Mouse (Mus musculus) liver, embryonic 13.5 days (tissue): ENCODE data around the gene Ctps. TPM values are rescaled to one million over a fixed set of nuclear protein-coding genes. Genes with fewer than 3 reads are reported as not detected.

Source experiments
- ATAC-seq: fragments of 200-750 bp; cut with Nextera tagmentation; 2 replicates; pipeline ENCODE4 v1.8.0; 2017; ENCODE audit warnings: low read depth, mild to moderate bottlenecking, moderate number of reproducible peaks, moderate library complexity
- DNase-seq: peaks from one replicate; pipeline ENCODE4 v3.0.0; 2022
- H3K27ac ChIP-seq: fragments of 300-500 bp; sonication (generic); 2 replicates; pipeline ENCODE4 v1.5.1; 2015; ENCODE audit warnings: moderate library complexity, mild to moderate bottlenecking, inconsistent platforms
- H3K27me3 ChIP-seq: fragments of 300-500 bp; sonication (generic); 2 replicates; pipeline ENCODE4 v1.6.1; 2015; ENCODE audit warnings: mild to moderate bottlenecking, inconsistent platforms
- H3K36me3 ChIP-seq: fragments of 300-500 bp; sonication (generic); 2 replicates; pipeline ENCODE4 v1.6.1; 2015; ENCODE audit warnings: mild to moderate bottlenecking, inconsistent platforms
- H3K4me1 ChIP-seq: fragments of 300-500 bp; sonication (generic); replicated peaks from 2 replicates; pipeline ENCODE4 v1.6.1; 2015; ENCODE audit warnings: inconsistent platforms
- H3K4me2 ChIP-seq: fragments of 300-500 bp; sonication (generic); 2 replicates; pipeline ENCODE4 v1.6.1; 2015; ENCODE audit warnings: inconsistent platforms, mild to moderate bottlenecking, moderate library complexity
- H3K4me3 ChIP-seq: fragments of 300-500 bp; sonication (generic); replicated peaks from 2 replicates; pipeline ENCODE4 v1.5.1; 2015; ENCODE audit warnings: mild to moderate bottlenecking, inconsistent platforms
- H3K9ac ChIP-seq: fragments of 300-500 bp; sonication (generic); 2 replicates; pipeline ENCODE4 v1.6.1; 2015; ENCODE audit warnings: mild to moderate bottlenecking, inconsistent platforms
- H3K9me3 ChIP-seq: fragments of 300-500 bp; sonication (generic); replicated peaks from 2 replicates; pipeline ENCODE4 v1.6.1; 2016; ENCODE audit warnings: inconsistent platforms
- whole genome bisulfite sequencing: fragments of 180-500 bp; shearing (Covaris S2); methylation state at CpG from one replicate; pipeline ENCODE4 v1.1.7; 2015; ENCODE audit not compliant: insufficient replicate concordance; 5-methylcytosine and 5-hydroxymethylcytosine counted together
- polyA plus RNA-seq: library from polyadenylated mRNA; unstranded; fragments of >200 nt; fragmentation: Nextera tagmentation; extraction: Ambion mirVana; gene quantifications from 2 replicates; pipeline ENCODE4 v1.2.1, GENCODE M21; 2015

Gene Ctps
- polyA plus RNA-seq, result 50.2 and 58.5 TPM in 2 replicates

DNA sequence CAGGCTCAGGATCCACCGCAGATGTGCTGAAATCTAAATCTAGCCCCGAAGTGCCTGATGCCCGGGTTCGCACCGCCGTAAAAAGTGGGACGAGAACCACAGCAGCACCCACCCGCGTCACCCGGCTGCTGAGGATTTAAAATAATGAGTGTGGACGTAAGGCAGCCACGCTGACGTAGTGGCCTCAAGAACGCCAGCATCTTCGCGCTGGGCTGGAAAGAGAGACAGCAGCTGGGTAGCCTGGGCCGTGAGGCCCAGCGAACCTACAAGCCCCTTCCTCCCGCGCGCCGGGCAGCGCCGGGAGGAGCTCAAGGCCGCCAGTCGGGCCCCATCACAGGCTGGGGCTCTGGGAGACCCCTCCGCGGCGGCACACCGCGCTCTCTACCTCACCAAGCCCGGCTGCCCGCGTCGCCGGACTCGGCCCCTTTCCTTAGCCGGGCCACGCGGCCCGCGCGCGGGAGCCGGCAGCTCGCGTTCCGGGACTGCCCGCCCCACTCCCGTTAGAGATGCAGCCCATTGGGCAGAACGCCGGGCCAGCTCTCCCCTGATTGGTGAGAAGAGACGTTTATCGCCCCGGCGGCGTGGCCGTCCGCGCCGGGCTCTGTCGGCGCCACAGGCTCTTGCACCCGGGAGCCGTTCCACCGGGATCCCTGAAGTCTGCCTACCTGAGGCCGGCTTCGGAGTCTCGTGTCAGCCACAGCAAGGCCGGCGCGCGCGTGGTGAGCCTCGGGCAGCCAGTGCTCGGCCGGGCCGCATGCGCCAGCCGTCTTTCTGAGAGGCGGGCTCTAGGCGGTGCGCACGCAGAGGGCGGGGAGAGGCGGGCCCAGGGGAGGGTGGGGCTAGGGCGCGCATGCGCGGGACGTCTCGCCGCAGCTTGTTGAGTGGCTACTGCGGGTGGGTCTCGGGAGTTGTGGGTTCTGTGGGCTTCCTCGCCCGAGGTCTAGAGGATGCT is at the start of gene Ctps:
TSS of gene Ctps (minus strand) at position 791 of the 952 bp plus-strand sequence.
- Histone ChIP-seq H3K4me3 (peak within 1 kb of the TSS; percentile 72), H3K27ac (peak within 1 kb of the TSS; percentile 81), H3K27me3 (no peaks in the 10 kb centered on the region), H3K9me3 (no peaks in the 10 kb centered on the region), H3K4me1 (peaks cover 44% of the 10 kb centered on the region), H3K4me2 (peak within 1 kb of the TSS; percentile 93), H3K9ac (peak within 1 kb of the TSS; percentile 87), H3K36me3 (peaks cover 19% of the 10 kb centered on the region)
- WGBS, result under 1% methylated on average over 97 of the region's 97 CpGs
- DNase-seq, result peak; percentile 91
- ATAC-seq, result peak; percentile 95

DNA sequence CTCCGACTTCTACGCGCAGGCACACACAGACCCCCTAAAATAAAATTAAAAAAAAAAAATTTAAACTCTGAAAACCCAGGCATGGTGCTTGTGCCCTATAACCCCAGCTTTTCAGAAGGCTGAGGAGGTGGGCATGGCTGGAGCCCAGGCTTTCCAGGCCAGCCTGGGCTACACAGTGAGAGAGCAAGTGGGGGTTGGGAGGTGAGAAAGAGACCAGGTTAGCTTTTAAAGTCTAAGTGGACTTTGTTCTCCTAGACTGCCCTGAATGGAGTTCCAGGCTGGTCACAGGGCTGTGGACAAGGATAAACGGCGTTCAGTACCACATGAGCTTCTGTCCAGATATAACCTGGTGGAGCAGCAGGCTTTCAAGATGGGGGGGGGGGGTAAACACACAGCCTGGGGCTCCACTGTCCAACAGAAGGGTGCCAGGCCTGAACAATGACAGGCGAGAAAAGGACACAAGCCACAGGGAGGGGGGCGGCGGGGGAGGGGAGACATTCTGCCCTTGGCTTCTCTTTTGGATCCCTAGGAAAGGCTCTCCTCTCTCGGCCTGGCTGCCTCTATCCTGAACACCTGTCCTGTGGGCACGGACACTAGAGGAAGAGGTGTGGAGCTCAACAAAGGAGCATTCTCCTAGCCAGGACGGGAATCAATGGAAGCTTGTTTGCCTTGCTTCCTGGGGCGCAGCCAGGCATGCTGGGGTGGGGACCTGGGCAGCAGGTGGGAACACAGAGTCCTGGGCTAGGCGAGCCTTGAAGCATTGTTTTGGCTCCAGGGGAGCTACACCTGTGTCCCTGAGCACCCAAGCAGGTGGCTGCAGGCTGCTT is 46.3 kb upstream of the Ctps start:
- 71% methylated on average over 13 of the region's 13 CpGs for WGBS
- peak overlapping the region; percentile 26; the same call in 1 of the 2 replicates for H3K27ac ChIP-seq
- ATAC-seq, result no peak
- no peak for DNase-seq
- H3K4me3 ChIP-seq, result no peak overlapping the region
- H3K36me3 ChIP-seq, result no peaks in the 10 kb centered on the region
- H3K4me2 ChIP-seq, result no peak overlapping the region
- no peak overlapping the region for H3K9ac ChIP-seq
- no peaks in the 10 kb centered on the region for H3K9me3 ChIP-seq
- H3K4me1 ChIP-seq, result peaks cover 71% of the 10 kb centered on the region
- H3K27me3 ChIP-seq, result no peaks in the 10 kb centered on the region

DNA sequence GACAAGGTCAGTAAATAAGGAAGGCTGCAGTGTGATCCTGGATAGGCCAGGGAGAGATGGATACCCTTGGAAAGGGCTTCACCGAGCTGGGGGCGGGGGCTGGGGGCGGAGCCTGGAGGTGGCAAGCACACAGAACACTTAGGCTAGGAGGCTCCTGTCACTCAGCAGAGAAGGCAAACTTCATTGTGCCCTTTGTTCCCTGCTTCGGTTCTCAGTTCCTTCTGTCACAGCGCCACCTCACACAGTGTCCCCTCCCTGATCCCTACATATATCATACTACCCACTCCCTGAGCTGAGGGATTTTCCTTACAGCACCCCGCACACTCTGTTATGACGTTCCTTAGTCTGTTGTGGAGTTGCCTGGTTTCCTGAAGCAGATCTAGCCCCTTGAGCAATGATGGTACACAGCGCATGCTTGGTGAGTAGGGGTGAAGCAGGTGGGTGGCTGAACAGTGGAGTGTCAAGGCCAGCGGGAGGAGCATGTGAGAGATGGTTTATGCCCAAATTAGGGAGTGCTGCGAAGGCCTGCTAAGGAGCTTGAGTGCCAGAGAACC is 45.5 kb upstream of the Ctps start:
- 57% methylated on average over 10 of the region's 10 CpGs for WGBS
- no peaks in the 10 kb centered on the region for H3K9me3 ChIP-seq
- no peaks in the 10 kb centered on the region for H3K36me3 ChIP-seq
- ATAC-seq (no peak), DNase-seq (peak; percentile 38)
- no peaks in the 10 kb centered on the region for H3K27me3 ChIP-seq
- H3K4me2 ChIP-seq, result no peak overlapping the region
- H3K4me3 ChIP-seq, result no peak overlapping the region
- H3K4me1 ChIP-seq, result peaks cover 68% of the 10 kb centered on the region
- H3K27ac ChIP-seq, result no peak overlapping the region
- H3K9ac ChIP-seq, result no peak overlapping the region

- H3K9me3 ChIP-seq, result no peaks in the 10 kb centered on the region
- H3K36me3 ChIP-seq, result no peaks in the 10 kb centered on the region
- ATAC-seq (no peak), DNase-seq (no peak)
- no peak overlapping the region for H3K4me3 ChIP-seq
- no peak overlapping the region for H3K4me2 ChIP-seq
- peaks cover 63% of the 10 kb centered on the region for H3K4me1 ChIP-seq
- WGBS, result 66% methylated on average over 9 of the region's 9 CpGs
- no peaks in the 10 kb centered on the region for H3K27me3 ChIP-seq
- no peak overlapping the region for H3K9ac ChIP-seq
- H3K27ac ChIP-seq, result peak overlapping the region; percentile 75
Measured at GRCm38 (mm10) chr4:120614644-120615043, 44.6 kb upstream of the Ctps start.

GRCm38 (mm10) chr4:120613691-120614329 is 43.7 kb upstream of the Ctps start:
- no peaks in the 10 kb centered on the region for H3K36me3 ChIP-seq
- no peaks in the 10 kb centered on the region for H3K27me3 ChIP-seq
- H3K9ac ChIP-seq, result peak overlapping the region; percentile 41
- WGBS, result 51% methylated on average over 8 of the region's 8 CpGs
- no peak overlapping the region for H3K4me3 ChIP-seq
- peaks cover 54% of the 10 kb centered on the region for H3K4me1 ChIP-seq
- H3K4me2 ChIP-seq, result peak overlapping the region; percentile 8; the same call in 1 of the 2 replicates
- DNase-seq, result no peak
- peak; percentile 76 for ATAC-seq
- peak overlapping the region; percentile 75 for H3K27ac ChIP-seq
- no peaks in the 10 kb centered on the region for H3K9me3 ChIP-seq

GRCm38 (mm10) chr4:120612304-120613080 is 42.4 kb upstream of the Ctps start:
- H3K27ac ChIP-seq, result peak overlapping the region; percentile 25
- no peaks in the 10 kb centered on the region for H3K9me3 ChIP-seq
- no peak overlapping the region; the same call in 1 of the 2 replicates for H3K9ac ChIP-seq
- H3K36me3 ChIP-seq, result no peaks in the 10 kb centered on the region
- H3K27me3 ChIP-seq, result no peaks in the 10 kb centered on the region
- H3K4me3 ChIP-seq, result no peak overlapping the region
- WGBS, result 21% methylated on average over 9 of the region's 9 CpGs
- peaks cover 49% of the 10 kb centered on the region for H3K4me1 ChIP-seq
- no peak overlapping the region for H3K4me2 ChIP-seq
- DNase-seq, result no peak
- peak; percentile 39 for ATAC-seq

- Histone ChIP-seq H3K27ac (no peak overlapping the region), H3K27me3 (no peaks in the 10 kb centered on the region), H3K36me3 (no peaks in the 10 kb centered on the region), H3K4me3 (no peak overlapping the region), H3K9ac (no peak overlapping the region), H3K4me1 (peaks cover 40% of the 10 kb centered on the region), H3K4me2 (no peak overlapping the region), H3K9me3 (no peaks in the 10 kb centered on the region)
- ATAC-seq (no peak), DNase-seq (no peak)
- 88% methylated on average over 3 of the region's 3 CpGs for WGBS
Measured at GRCm38 (mm10) chr4:120611005-120611404, 40.9 kb upstream of the Ctps start.

DNA sequence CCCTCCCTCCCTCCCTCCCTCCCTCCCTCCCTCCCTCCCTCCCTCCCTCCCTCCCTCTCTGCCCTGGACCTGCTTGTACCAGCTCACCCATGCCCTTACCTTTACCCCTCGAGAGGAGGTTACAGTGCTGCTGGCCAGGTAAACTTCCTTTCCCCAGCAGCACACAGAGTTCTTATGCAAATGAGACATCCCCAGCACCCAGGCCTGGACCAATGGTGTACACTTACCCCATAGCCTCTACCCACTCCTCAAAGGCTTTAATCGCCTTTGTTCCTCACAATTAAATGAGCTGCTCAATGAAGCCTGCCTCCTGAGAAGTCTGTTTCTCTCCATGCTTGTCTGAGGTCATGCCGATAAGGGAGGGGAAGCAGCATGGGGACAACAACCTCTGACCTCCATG is 36.9 kb upstream of the Ctps start:
- 64% methylated on average over 2 of the region's 3 CpGs for WGBS
- H3K4me2 ChIP-seq, result no peak overlapping the region
- H3K27ac ChIP-seq, result no peak overlapping the region
- H3K36me3 ChIP-seq, result no peaks in the 10 kb centered on the region
- no peak overlapping the region for H3K4me3 ChIP-seq
- H3K9me3 ChIP-seq, result no peaks in the 10 kb centered on the region
- H3K9ac ChIP-seq, result no peak overlapping the region
- no peaks in the 10 kb centered on the region for H3K27me3 ChIP-seq
- peaks cover 3% of the 10 kb centered on the region for H3K4me1 ChIP-seq
- DNase-seq (no peak), ATAC-seq (no peak)

DNA sequence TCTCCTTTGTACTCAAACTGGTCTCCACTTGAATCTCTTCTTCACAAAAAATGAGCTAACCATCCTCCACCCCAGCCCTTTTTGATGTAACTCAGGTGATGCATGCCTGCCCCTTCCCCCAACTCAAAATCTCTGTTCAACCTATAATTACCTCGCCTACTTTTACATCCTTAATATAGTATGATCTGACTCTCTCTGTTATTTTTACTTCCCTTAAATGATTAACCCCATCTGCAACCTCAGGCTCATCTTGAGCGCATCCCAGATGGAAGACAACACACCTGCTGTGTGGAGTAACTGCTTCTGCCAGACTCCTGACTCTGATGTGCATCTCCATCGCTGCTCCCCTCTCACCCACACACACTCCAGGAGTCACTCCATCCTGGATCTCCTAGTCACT is 32.6 kb upstream of the Ctps start:
- Histone ChIP-seq H3K9ac (no peak overlapping the region), H3K4me3 (no peak overlapping the region), H3K4me2 (no peak overlapping the region), H3K36me3 (no peaks in the 10 kb centered on the region), H3K9me3 (no peaks in the 10 kb centered on the region), H3K4me1 (peaks cover 11% of the 10 kb centered on the region), H3K27ac (no peak overlapping the region), H3K27me3 (no peaks in the 10 kb centered on the region)
- no peak for DNase-seq
- ATAC-seq, result no peak
- WGBS, result 70% methylated on average over 3 of the region's 3 CpGs

DNA sequence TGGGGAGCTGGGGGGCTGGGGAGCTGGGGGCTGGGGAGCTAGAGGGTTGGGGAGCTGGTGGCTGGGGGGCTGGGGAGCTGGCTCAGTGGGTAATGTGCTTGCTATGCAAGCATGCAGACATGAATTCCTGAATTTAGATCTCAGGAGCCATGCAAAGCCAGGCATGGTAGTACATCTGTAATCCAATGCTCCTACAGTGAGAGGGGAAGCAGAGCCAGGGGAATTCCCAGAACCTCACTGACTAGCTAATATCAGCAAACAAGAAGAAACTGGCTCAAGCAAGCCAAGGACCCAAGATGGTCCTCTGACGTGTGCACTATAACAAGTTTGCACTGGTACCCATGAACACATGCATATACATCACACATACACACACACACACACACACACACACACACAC is 31.7 kb upstream of the Ctps start:
- Histone ChIP-seq H3K4me2 (no peak overlapping the region), H3K27ac (no peak overlapping the region), H3K9me3 (no peaks in the 10 kb centered on the region), H3K27me3 (no peaks in the 10 kb centered on the region), H3K4me1 (peaks cover 12% of the 10 kb centered on the region), H3K36me3 (no peaks in the 10 kb centered on the region), H3K4me3 (no peak overlapping the region), H3K9ac (no peak overlapping the region)
- WGBS, result 80% methylated on average over 1 of the region's 1 CpGs
- no peak for DNase-seq
- ATAC-seq, result no peak
